ENCODE assay signal across 8 mouse cellular contexts in genomic region chr19:17271179-17271622, GRCm38 (mm10).
A peak's percentile ranks its signal among the peaks of the same experiment; 100 is the strongest.
DNase-seq lines count a peak whose midpoint lies in the region; ATAC-seq and TF ChIP-seq lines count a peak whose summit lies in the region.

No protein-coding gene starts in this region.

- peak overlapping the region; percentile 75; the same call in 1 of the 2 replicates for H3K27ac ChIP-seq in lung, embryonic 14.5 days (ENCODE audit: low read depth)
- peak overlapping the region; percentile 70 for H3K27ac ChIP-seq in embryonic facial prominence, embryonic 10.5 days (replicated peaks)
- H3K27ac ChIP-seq in heart, postnatal 0 days (ENCODE audit: low read depth): peak overlapping the region; percentile 66
- no peak overlapping the region for H3K27ac ChIP-seq in neural tube, embryonic 11.5 days (ENCODE audit: low read depth, low read length)
- no peak overlapping the region for H3K27ac ChIP-seq in thymus, adult 2 months (ENCODE audit: control insufficient read depth, insufficient read depth, low read length)

- H3K4me1 ChIP-seq in lung, embryonic 14.5 days (ENCODE audit: insufficient read depth): no peaks in the 10 kb centered on the region
- peaks cover 14% of the 10 kb centered on the region for H3K4me1 ChIP-seq in embryonic facial prominence, embryonic 10.5 days
- H3K4me1 ChIP-seq in heart, postnatal 0 days (ENCODE audit: control insufficient read depth, insufficient read depth): peaks cover 14% of the 10 kb centered on the region; the same call in 1 of the 2 replicates
- H3K4me1 ChIP-seq in neural tube, embryonic 11.5 days (ENCODE audit: control insufficient read depth, insufficient read depth, low read length): no peaks in the 10 kb centered on the region
- H3K4me1 ChIP-seq in thymus, adult 2 months (replicated peaks; ENCODE audit: control insufficient read depth, insufficient read depth, low read length): no peaks in the 10 kb centered on the region

- H3K27me3 ChIP-seq in lung, embryonic 14.5 days (ENCODE audit: insufficient read depth, low read length): no peaks in the 10 kb centered on the region
- H3K27me3 ChIP-seq in embryonic facial prominence, embryonic 10.5 days (replicated peaks; ENCODE audit: low read depth, poor library complexity, severe bottlenecking): no peaks in the 10 kb centered on the region
- no peaks in the 10 kb centered on the region for H3K27me3 ChIP-seq in heart, postnatal 0 days (ENCODE audit: control insufficient read depth, insufficient read depth, low read length)
- H3K27me3 ChIP-seq in neural tube, embryonic 11.5 days (ENCODE audit: control insufficient read depth, insufficient read depth, low read length): no peaks in the 10 kb centered on the region
- no peaks in the 10 kb centered on the region for H3K27me3 ChIP-seq in thymus, adult 2 months (ENCODE audit: control insufficient read depth, insufficient read depth, low read length)

- H3K4me2 ChIP-seq in lung, embryonic 14.5 days: no peak overlapping the region
- H3K4me2 ChIP-seq in heart, postnatal 0 days (ENCODE audit: low read depth, low read length): no peak overlapping the region
- H3K4me2 ChIP-seq in neural tube, embryonic 11.5 days (ENCODE audit: low read depth): no peak overlapping the region

- ATAC-seq in lung, embryonic 14.5 days (ENCODE audit: insufficient read depth): peak; percentile 44; the same call in 1 of the 2 replicates
- peak; percentile 30; the same call in 1 of the 2 replicates for ATAC-seq in heart, postnatal 0 days (ENCODE audit: insufficient read depth, low read depth)
- ATAC-seq in neural tube, embryonic 11.5 days (ENCODE audit: insufficient read depth, low FRiP score, low TSS enrichment): no peak

- TF ChIP-seq EP300 in heart, postnatal 0 days (IDR thresholded peaks at IDR 0.05; ENCODE audit: low read depth): no peak

- H3K36me3 ChIP-seq in lung, embryonic 14.5 days (ENCODE audit: insufficient read depth): no peaks in the 10 kb centered on the region
- no peaks in the 10 kb centered on the region for H3K36me3 ChIP-seq in embryonic facial prominence, embryonic 10.5 days (replicated peaks)
- no peaks in the 10 kb centered on the region for H3K36me3 ChIP-seq in heart, postnatal 0 days (replicated peaks; ENCODE audit: control insufficient read depth, insufficient read depth, low read length)
- no peaks in the 10 kb centered on the region for H3K36me3 ChIP-seq in neural tube, embryonic 11.5 days (ENCODE audit: control insufficient read depth, insufficient read depth, low read length)
- no peaks in the 10 kb centered on the region for H3K36me3 ChIP-seq in thymus, adult 2 months (ENCODE audit: control insufficient read depth, insufficient read depth, low read length)

- no peak overlapping the region for H3K4me3 ChIP-seq in lung, embryonic 14.5 days (ENCODE audit: low read depth, low read length)
- H3K4me3 ChIP-seq in embryonic facial prominence, embryonic 10.5 days: no peak overlapping the region
- no peak overlapping the region for H3K4me3 ChIP-seq in heart, postnatal 0 days (ENCODE audit: low read depth, low read length)
- H3K4me3 ChIP-seq in neural tube, embryonic 11.5 days (ENCODE audit: low read depth, low read length): no peak overlapping the region
- no peak overlapping the region for H3K4me3 ChIP-seq in thymus, adult 2 months (ENCODE audit: control insufficient read depth, insufficient read depth, low read length)

- H3K9ac ChIP-seq in lung, embryonic 14.5 days: no peak overlapping the region
- H3K9ac ChIP-seq in heart, postnatal 0 days (replicated peaks; ENCODE audit: low read depth, low read length): no peak overlapping the region
- no peak overlapping the region for H3K9ac ChIP-seq in neural tube, embryonic 11.5 days (ENCODE audit: low read length)

- WGBS in lung, embryonic 14.5 days: 35% methylated on average over 3 of the region's 3 CpGs
- 15% methylated on average over 3 of the region's 3 CpGs for WGBS in embryonic facial prominence, embryonic 10.5 days
- 17% methylated on average over 3 of the region's 3 CpGs for WGBS in heart, postnatal 0 days
- 45% methylated on average over 3 of the region's 3 CpGs for WGBS in neural tube, embryonic 11.5 days
- 96% methylated on average over 3 of the region's 3 CpGs for WGBS in thymus, adult 2 months

- DNase-seq in lung, embryonic 14.5 days: peak; percentile 67
- no peak for DNase-seq in lung, postnatal 4 days
- DNase-seq in embryonic facial prominence, embryonic 10.5 days (ENCODE audit: low spot score): peak; percentile 47
- peak; percentile 17 for DNase-seq in heart, postnatal 0 days (ENCODE audit: low spot score)
- peak; percentile 61 for DNase-seq in neural tube, embryonic 11.5 days (ENCODE audit: low spot score)
- no peak for DNase-seq in layer of hippocampus, postnatal 36 days
- DNase-seq in thymus, adult 2 months: no peak
- no peak for DNase-seq in thymus, adult 18-20 months

- H3K9me3 ChIP-seq in lung, embryonic 14.5 days (ENCODE audit: low read depth, low read length): no peaks in the 10 kb centered on the region
- no peaks in the 10 kb centered on the region for H3K9me3 ChIP-seq in embryonic facial prominence, embryonic 10.5 days
- no peaks in the 10 kb centered on the region for H3K9me3 ChIP-seq in heart, postnatal 0 days (replicated peaks; ENCODE audit: control insufficient read depth, low read length)
- H3K9me3 ChIP-seq in neural tube, embryonic 11.5 days (ENCODE audit: control insufficient read depth, low read length): no peaks in the 10 kb centered on the region

- TF ChIP-seq CTCF in lung, embryonic 14.5 days (IDR thresholded peaks at IDR 0.05; ENCODE audit: low read depth): no peak
- no peak for TF ChIP-seq CTCF in heart, postnatal 0 days (IDR thresholded peaks at IDR 0.05; ENCODE audit: low read depth)
- TF ChIP-seq CTCF in thymus, adult 2 months (IDR thresholded peaks at IDR 0.05; ENCODE audit: borderline replicate concordance, control insufficient read depth, extremely low read depth, insufficient read depth, low read length, poor library complexity): no peak

- TF ChIP-seq POLR2A in thymus, adult 2 months (IDR thresholded peaks at IDR 0.05; ENCODE audit: control insufficient read depth, extremely low read depth, insufficient read depth, low read length, poor library complexity): no peak

Comparison
In these comparisons a context has a peak if more than half of its experiments do, and no peak if none do; other contexts are left out.
1. DNase-seq: peak in lung, embryonic 14.5 days (single experiment), embryonic facial prominence, embryonic 10.5 days (single experiment), heart, postnatal 0 days (single experiment) and neural tube, embryonic 11.5 days (single experiment); none in lung, postnatal 4 days (0 of 2), layer of hippocampus, postnatal 36 days (0 of 2), thymus, adult 2 months (single experiment) and thymus, adult 18-20 months (0 of 2).
2. H3K27ac ChIP-seq: peak in lung, embryonic 14.5 days (single experiment), embryonic facial prominence, embryonic 10.5 days (single experiment) and heart, postnatal 0 days (single experiment); none in neural tube, embryonic 11.5 days (single experiment) and thymus, adult 2 months (single experiment).